30 mouse cellular contexts compared by ENCODE assay signal in genomic region chr12:82600406-82600805, GRCm38 (mm10). TPM values are rescaled to one million over a fixed set of nuclear protein-coding genes. Genes with fewer than 3 reads are reported as not detected.
DNase-seq lines count a peak whose midpoint lies in the region; ATAC-seq and TF ChIP-seq lines count a peak whose summit lies in the region.
"Had no signal": no experiment of that assay in that cellular context is flagged by ENCODE, and none has a peak within 500 bp of the region (broad histone marks: within the 10 kb centered on the region; RNA-seq: fewer than 3 reads in every experiment).

No protein-coding gene starts in this region.

- no peak for ATAC-seq in midbrain, postnatal 0 days (ENCODE audit: low FRiP score)
- ATAC-seq in midbrain, embryonic 11.5 days (ENCODE audit: low FRiP score) = no peak
- ATAC-seq in megakaryocyte, adult 5-6 weeks (ENCODE audit: poor library complexity, severe bottlenecking) = no peak
- ATAC-seq: forebrain, embryonic 14.5 days; forebrain, postnatal 0 days; intestine, embryonic 15.5 days had no signal

- H3K4me2 ChIP-seq in midbrain, postnatal 0 days (ENCODE audit: low read depth, low read length, poor library complexity, severe bottlenecking) = no peak overlapping the region
- H3K4me2 ChIP-seq in midbrain, embryonic 11.5 days = no peak overlapping the region
- H3K4me2 ChIP-seq: embryonic facial prominence, embryonic 15.5 days; heart, embryonic 12.5 days; heart, embryonic 15.5 days; hindbrain, embryonic 12.5 days; hindbrain, embryonic 15.5 days; intestine, embryonic 15.5 days had no signal

- H3K27me3 ChIP-seq in midbrain, postnatal 0 days (ENCODE audit: insufficient read depth, low read length) = no peaks in the 10 kb centered on the region
- no peaks in the 10 kb centered on the region for H3K27me3 ChIP-seq in midbrain, embryonic 11.5 days (ENCODE audit: control insufficient read depth, insufficient read depth, low read length)
- H3K27me3 ChIP-seq: CH12.LX; embryonic facial prominence, embryonic 15.5 days; heart, embryonic 12.5 days; heart, embryonic 15.5 days; hindbrain, embryonic 12.5 days; hindbrain, embryonic 15.5 days; intestine, embryonic 15.5 days had no signal

- DNase-seq in cerebellum, postnatal 14 days = peak; percentile 47 to 59
- DNase-seq in cerebellum, adult 11 months = no peak
- DNase-seq in heart, adult 11 months = peak; percentile 48
- DNase-seq in heart, postnatal 4 days = no peak
- peak; percentile 36 for DNase-seq in midbrain, postnatal 0 days (ENCODE audit: low spot score)
- DNase-seq in midbrain, embryonic 11.5 days (ENCODE audit: low spot score, missing footprints) = no peak
- DNase-seq in retina, postnatal 1 day = peak; percentile 60
- DNase-seq: adrenal gland, adult 2 months; adrenal gland, postnatal 14 days; B cell, adult 2 months; cerebellum, adult 18-20 months; cerebellum, postnatal 36 days; embryo, embryonic 11 days; forebrain, postnatal 0 days; gastrocnemius, adult 2 months; gastrocnemius, postnatal 14 days; heart, adult 18-20 months; heart, postnatal 10 days; heart, postnatal 36 days; kidney, adult 11 months had no signal

- WGBS in midbrain, postnatal 0 days = 39% methylated on average over 6 of the region's 6 CpGs
- WGBS in midbrain, embryonic 11.5 days = 43% methylated on average over 6 of the region's 6 CpGs

- no peaks in the 10 kb centered on the region for H3K4me1 ChIP-seq in midbrain, postnatal 0 days (ENCODE audit: insufficient read depth, low read length)
- no peaks in the 10 kb centered on the region for H3K4me1 ChIP-seq in midbrain, embryonic 11.5 days (ENCODE audit: control insufficient read depth, insufficient read depth, low read length)
- H3K4me1 ChIP-seq: embryonic facial prominence, embryonic 15.5 days; hindbrain, embryonic 12.5 days; hindbrain, embryonic 15.5 days; intestine, embryonic 15.5 days had no signal

- H3K9me3 ChIP-seq in midbrain, postnatal 0 days (ENCODE audit: low read length) = no peaks in the 10 kb centered on the region
- H3K9me3 ChIP-seq in midbrain, embryonic 11.5 days (ENCODE audit: control insufficient read depth, low read length) = no peaks in the 10 kb centered on the region
- H3K9me3 ChIP-seq: embryonic facial prominence, embryonic 15.5 days; G1E; heart, embryonic 12.5 days; heart, embryonic 15.5 days; hindbrain, embryonic 12.5 days; hindbrain, embryonic 15.5 days; intestine, embryonic 15.5 days had no signal

- H3K4me3 ChIP-seq in midbrain, postnatal 0 days (ENCODE audit: low read depth, low read length) = no peak overlapping the region
- no peak overlapping the region for H3K4me3 ChIP-seq in midbrain, embryonic 11.5 days (ENCODE audit: low read depth, low read length)
- H3K4me3 ChIP-seq: embryonic facial prominence, embryonic 15.5 days; gastrocnemius, adult 2 months; heart, embryonic 12.5 days; heart, embryonic 15.5 days; hindbrain, embryonic 12.5 days; hindbrain, embryonic 15.5 days; intestine, embryonic 15.5 days had no signal

- H3K36me3 ChIP-seq in midbrain, postnatal 0 days (ENCODE audit: insufficient read depth, low read length) = no peaks in the 10 kb centered on the region
- no peaks in the 10 kb centered on the region for H3K36me3 ChIP-seq in midbrain, embryonic 11.5 days (ENCODE audit: control insufficient read depth, insufficient read depth, low read length)
- H3K36me3 ChIP-seq: embryonic facial prominence, embryonic 15.5 days; G1E; heart, embryonic 12.5 days; heart, embryonic 15.5 days; hindbrain, embryonic 12.5 days; hindbrain, embryonic 15.5 days; intestine, embryonic 15.5 days had no signal

- no peak overlapping the region for H3K9ac ChIP-seq in midbrain, postnatal 0 days (replicated peaks; ENCODE audit: low read length, poor library complexity, severe bottlenecking)
- no peak overlapping the region for H3K9ac ChIP-seq in midbrain, embryonic 11.5 days (ENCODE audit: low read length)
- H3K9ac ChIP-seq: embryonic facial prominence, embryonic 15.5 days; forebrain, postnatal 0 days; heart, embryonic 12.5 days; heart, embryonic 15.5 days; hindbrain, embryonic 12.5 days; hindbrain, embryonic 15.5 days; intestine, embryonic 15.5 days had no signal

- H3K27ac ChIP-seq in midbrain, postnatal 0 days (ENCODE audit: low read depth, low read length) = no peak overlapping the region
- H3K27ac ChIP-seq in midbrain, embryonic 11.5 days (ENCODE audit: low read depth, low read length) = no peak overlapping the region
- H3K27ac ChIP-seq: embryonic facial prominence, embryonic 15.5 days; gastrocnemius, adult 2 months; heart, embryonic 15.5 days; hindbrain, embryonic 12.5 days; hindbrain, embryonic 15.5 days; intestine, embryonic 15.5 days had no signal

- TF ChIP-seq CTCF in midbrain, postnatal 0 days (IDR thresholded peaks at IDR 0.05) = no peak

RNA-seq across cellular contexts. Expression of gene Rgs6, which starts 12.3 kb away (rescaled TPM):
- total RNA-seq in heart, postnatal 4 days (2021) = 10 to 100 TPM; 20.8 to 21.5 TPM
- 26.3 and 28.6 TPM in 2 replicates for total RNA-seq in midbrain, postnatal 0 days (2014; rRNA removed)
- polyA plus RNA-seq in midbrain, postnatal 0 days (2015; fragmentation: Nextera tagmentation; extraction: Ambion mirVana) = 19.7 and 22.0 TPM in 2 replicates
- polyA plus RNA-seq in midbrain, embryonic 11.5 days (2014; fragmentation: Nextera tagmentation; extraction: Ambion mirVana) = 0.47 and 0.64 TPM in 2 replicates
- not detected in 2 replicates for total RNA-seq in megakaryocyte, adult 5-6 weeks (2015)
- not detected in 2 replicates for total RNA-seq in megakaryocyte, adult 5-6 weeks (2017)
- total RNA-seq: CH12.LX had no signal
- polyA plus RNA-seq: G1E had no signal

Comparison
In these comparisons a context has a peak if more than half of its experiments do, and no peak if none do; other contexts are left out.
1. DNase-seq: peak in cerebellum, postnatal 14 days (2 of 2), heart, adult 11 months (single experiment), midbrain, postnatal 0 days (single experiment) and retina, postnatal 1 day (single experiment); none in cerebellum, adult 11 months (single experiment), heart, postnatal 4 days (single experiment) and midbrain, embryonic 11.5 days (single experiment).
2. RNA of gene Rgs6, which starts 12.3 kb away (total RNA-seq): 26.3 to 28.6 TPM in midbrain, postnatal 0 days and 20.8 to 21.5 TPM in heart, postnatal 4 days; not detected in megakaryocyte, adult 5-6 weeks; every median in the first group is over 10 times any median in the second.